Mouse (Mus musculus) spleen, embryonic (tissue): ENCODE measurements around the gene Sash3.
"Not testable (repeated sequence)": the region's sequence is repeated elsewhere in the genome, so short reads cannot be mapped to it uniquely, and the experiment has no call there.

ENCODE experiments used
- CTCF ChIA-PET: fragments of 350-600 bp; sonication (Branson Sonifier 250); formaldehyde crosslinking; loops from one replicate; lab custom pipeline; 2022; lab: Charles Lee

The Sash3 gene

DNA sequence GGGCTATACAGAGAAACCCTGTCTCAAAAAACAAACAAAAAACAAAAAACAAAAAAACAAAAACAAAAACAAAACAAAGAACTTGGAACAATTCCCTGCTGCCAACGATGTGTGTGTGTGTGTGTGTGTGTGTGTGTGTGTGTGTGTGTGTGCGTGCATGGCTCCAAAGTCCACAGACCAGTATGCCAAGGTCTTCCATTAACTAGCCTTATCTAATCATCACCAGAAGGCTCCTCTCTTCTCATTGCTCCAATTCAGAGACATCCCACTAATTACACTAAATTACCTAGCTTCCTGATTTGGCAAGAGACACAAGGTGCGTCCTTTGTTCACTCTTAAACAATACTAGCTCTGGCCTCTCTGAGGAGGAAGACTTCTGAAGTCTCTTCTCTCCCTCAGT lies 54.5 kb downstream of the Sash3 start:
- CTCF ChIA-PET, result no interaction called here

DNA sequence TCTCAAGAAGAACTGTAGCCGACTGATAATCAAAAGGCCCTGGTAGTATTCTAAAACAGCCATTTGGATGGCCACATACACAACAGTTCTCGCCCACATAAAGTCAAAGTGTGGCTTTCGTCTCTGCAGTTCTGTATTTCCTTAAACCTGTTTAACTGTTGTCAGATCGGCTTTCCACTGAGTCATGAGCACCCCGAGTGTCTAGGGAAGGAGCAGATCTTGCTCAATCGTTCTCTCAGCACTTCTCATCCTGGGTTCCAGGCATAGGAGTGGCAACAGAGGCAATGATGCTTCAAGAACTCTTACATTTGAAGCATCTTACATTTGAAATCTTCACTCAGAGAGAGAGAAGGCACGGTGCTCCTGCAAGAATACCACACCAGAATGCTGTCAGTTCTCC lies 55.7 kb downstream of the Sash3 start:
- CTCF ChIA-PET, result no interaction called here

DNA sequence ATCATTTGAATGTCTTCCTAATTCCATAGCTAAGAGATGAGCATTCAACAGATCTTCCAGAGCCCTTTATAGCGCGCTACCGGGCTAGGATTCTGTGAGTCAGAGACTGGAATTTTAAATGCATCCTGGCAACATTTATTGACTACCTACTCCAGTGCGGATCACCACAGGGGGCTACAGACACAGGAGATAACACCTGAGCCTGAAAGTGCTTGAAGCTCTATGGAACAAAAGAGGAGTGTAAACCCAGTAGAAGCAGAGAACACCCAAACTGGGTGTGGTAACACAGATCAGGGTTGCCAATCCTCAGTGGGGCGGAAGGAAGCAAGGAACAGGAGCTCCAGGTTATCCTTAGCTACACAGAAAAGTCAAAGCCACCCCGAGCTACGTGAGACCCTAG lies 56.2 kb downstream of the Sash3 start:
- CTCF ChIA-PET, result no interaction called here

DNA sequence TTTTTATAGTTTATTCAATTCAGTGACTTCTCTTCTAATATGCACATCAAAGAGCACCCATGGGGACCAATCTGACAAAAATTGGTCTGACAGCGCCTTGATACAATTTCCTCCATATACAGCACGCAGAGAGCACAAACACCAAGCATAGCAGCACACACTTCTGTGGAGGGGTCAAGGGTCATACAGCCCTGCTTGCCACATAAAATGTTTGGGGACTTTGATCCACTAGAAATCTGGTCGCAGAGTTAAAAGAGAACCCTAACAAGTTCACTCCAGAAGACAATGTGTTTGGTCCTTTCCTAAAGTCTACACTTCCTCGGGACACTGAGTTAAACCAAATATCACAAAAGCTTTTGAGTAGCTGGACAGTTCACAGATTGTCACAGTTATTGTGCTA lies 56.8 kb downstream of the Sash3 start:
- CTCF ChIA-PET, result no interaction called here

DNA sequence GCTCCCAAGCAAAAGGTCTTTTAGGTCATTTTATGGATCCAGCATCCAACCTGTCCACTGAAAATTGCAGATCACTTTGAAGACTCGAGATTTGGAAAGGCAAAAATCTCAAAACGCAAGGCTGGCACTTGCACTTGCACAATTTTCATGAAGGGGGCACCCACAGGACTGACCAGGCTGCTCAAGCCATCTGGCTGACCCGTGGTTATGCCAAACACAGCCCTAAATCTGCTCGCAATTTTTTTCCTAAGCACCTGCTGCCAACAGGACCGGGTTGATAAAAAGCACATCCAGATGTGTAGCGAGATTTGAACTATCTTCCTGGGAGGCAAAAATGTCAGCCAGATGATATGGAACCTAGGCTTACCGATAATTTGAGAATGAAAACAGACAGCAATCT lies 57.5 kb downstream of the Sash3 start:
- CTCF ChIA-PET, result no interaction called here

DNA sequence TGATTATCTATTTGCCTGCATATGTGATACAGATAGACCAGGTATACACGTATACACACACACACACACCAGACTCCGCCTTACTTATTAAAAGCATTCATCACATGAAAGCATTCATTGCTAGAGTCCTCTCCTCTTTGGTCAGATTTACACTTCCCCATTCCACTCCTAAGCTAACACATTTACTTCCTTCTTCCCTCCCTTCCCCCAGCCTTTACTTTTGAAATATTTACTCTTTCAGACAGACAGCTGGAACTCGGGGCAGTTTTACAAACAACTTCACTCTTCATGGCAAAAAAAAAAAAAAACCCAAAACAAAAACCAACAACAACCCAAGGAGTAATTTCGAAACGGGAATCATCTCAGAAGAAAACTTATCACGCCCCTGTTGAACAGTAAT lies 58.2 kb downstream of the Sash3 start:
- CTCF ChIA-PET, result interaction anchor here (0.6 kb wide), 1 partner anchor 64 kb away, joined by 4 read pairs; no protein-coding TSS in a partner anchor

DNA sequence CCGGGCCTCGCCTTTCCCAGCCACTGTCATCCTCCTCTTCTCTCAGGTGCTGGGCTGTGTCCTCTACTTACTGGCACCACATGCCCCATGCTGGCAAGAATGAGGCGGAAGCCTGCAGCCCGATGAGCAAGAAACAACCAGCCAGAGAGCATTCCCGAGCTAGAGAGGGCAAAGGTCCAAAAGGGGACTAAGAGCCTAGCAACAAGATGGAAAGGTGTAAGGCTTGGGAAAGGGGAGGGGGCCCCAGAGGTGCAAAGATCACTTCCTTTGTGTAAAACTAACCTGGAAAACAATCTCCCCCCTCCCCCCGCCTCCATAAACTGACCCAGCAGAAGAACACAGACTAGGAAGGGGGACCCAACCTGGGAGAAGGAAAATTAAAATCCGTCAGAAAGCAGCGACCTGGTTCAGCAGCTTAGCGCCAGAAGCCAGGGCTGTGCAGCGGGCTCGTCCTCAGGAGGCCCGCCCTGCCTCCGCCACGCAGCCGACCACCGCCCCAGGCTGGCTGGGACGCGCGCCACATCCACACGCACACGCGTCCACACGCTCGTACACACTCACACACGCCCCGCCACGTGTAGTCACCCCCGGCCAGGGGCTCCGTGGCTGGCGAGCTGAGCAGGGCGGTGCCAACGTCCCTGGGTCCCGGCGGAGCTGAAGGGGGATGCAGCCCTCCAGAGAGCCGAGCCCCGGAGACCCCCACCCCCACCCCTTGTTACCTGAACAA lies 61.7 kb downstream of the Sash3 start:
- CTCF ChIA-PET, result no interaction called here

DNA sequence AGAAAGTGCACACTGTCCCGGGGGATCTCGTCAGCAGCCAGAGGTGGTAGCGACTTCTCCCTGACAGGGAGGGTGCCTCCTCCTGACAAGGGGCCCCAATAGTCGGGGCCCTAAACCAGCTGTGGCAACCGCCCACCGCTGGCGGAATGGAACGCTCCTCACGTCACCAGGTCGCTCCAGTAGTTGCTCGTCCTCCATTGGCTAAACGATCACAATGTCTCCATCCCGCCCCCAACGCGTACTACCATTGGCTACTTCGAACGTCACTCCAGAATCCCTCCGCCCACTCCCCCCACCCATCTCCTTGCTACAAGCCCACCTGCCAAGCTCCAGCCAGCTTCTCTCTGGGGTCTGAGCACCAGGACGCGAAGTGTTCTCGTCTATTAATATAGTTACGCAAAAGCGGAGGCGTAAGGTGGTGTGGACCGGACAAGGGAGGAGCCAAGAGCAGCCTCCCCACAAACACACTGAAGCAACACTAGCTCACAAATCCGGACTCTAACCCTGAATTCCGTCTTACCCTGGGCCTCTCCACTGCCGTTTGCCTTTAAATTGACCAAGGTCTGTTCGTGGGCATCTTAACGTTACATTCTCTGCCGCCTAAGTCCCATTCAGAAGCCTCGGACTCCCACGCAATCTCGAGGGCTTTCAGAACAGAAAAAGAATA lies 62.4 kb downstream of the Sash3 start, which contains the start of gene Zdhhc9:
Gene Zdhhc9, minus strand, starts transcription at position 360 of the 667 bp plus-strand sequence.
- CTCF ChIA-PET, result no interaction called here

DNA sequence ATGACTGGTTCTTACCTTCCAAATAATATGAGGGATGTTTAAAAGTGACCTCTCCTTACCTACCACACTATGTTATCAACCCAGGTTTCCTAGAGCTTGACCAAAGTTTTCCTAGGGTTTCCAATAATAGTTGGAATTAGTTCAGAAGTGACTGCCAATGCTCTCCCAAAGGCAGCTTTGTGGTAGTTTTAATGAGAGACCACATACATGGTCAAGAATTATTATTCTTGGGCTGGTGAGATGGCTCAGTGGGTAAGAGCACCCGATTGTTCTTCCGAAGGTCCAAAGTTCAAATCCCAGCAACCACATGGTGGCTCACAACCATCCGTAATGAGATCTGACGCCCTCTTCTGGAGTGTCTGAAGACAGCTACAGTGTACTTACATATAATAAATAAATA lies 63.5 kb downstream of the Sash3 start:
- CTCF ChIA-PET, result not testable (repeated sequence)
